Mouse (Mus musculus): ENCODE data around the gene Arsj. TPM values are rescaled to one million over a fixed set of nuclear protein-coding genes. Genes with fewer than 3 reads are reported as not detected.

Gene Arsj
- not detected in 2 replicates for total RNA-seq (2014; fragmentation: Nextera tagmentation)
- total RNA-seq (2017) = not detected in 2 replicates

DNA sequence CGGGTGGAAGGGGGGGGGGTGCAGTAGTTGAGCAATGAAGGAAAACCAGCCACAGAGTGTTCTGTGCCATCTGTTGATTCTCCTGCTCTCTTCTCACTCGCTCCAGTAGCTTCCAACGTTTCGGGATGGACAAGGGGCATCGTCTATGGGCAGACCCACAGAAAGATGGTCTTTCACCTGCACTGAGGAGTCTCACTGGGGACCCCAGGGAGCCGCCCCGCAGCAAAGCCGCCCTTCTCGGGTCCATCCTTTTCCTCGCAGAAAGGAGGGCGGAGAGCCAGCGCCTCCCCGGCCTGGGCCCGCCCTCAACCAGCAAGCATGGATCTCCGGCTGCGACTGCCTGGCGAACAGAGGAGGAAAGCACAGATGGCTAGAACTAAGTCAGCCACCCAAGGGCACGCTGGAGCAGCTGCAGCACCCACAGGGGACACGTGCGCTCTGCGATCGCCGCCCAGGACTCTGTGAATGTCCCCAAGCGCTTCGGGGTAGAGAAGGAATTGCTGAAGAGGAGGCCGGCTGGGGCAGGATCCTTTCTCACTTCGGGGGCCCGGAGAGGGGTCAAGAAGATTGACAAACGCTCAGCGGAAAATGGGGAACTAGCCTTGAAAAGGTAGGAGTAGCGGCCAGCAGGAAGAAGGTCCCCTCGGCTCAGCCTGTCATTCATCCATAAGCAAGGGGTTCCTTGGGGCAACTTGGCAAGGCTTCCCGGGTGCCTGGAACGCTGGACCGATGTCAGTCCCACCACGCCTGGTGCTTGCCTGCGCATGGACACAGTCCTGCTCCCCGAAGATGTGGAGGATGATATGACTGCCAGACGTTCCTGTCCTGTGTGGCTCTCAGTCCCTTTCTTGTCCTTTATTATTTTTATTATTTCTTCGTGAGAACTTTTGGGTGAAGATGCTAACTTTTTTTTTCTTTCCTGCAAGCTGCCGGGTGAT lies at the start of gene Arsj:
Gene Arsj, plus strand, starts transcription at position 117 of the 938 bp plus-strand sequence.
- no peak for ATAC-seq (replicated peaks; ENCODE audit: low FRiP score, low TSS enrichment, poor library complexity, severe bottlenecking)

DNA sequence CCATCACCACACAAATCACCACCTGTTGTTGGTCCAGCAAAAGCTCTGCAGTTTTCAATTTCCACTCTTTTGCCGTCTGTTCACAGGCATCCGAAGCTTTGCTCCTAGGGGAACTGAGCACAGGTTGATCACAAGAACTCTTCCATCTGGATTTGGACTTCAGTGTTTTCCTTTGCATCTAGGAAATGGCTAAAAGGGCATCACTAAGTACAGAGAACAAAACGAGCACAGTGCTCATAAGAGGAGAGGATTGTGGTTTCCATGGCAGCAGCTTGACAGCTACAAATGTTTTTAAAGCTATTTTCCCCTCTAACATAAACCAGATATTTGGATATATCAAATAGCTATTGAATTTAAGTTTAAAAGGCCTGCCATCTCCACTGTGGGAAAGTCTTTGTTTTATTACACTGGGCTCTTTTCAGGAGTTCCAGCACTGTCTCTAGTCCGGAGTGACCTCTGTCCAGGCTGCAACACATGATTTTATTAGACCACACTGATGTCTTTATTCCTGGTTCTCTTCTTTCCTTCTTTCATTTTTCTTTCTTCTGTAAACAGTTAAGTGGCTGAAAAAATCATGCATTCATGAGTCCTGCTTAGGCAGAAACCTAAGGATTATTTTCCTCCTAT lies 38.5 kb upstream of the Arsj start:
- no peak for ATAC-seq (replicated peaks; ENCODE audit: low FRiP score, low TSS enrichment, poor library complexity, severe bottlenecking)

DNA sequence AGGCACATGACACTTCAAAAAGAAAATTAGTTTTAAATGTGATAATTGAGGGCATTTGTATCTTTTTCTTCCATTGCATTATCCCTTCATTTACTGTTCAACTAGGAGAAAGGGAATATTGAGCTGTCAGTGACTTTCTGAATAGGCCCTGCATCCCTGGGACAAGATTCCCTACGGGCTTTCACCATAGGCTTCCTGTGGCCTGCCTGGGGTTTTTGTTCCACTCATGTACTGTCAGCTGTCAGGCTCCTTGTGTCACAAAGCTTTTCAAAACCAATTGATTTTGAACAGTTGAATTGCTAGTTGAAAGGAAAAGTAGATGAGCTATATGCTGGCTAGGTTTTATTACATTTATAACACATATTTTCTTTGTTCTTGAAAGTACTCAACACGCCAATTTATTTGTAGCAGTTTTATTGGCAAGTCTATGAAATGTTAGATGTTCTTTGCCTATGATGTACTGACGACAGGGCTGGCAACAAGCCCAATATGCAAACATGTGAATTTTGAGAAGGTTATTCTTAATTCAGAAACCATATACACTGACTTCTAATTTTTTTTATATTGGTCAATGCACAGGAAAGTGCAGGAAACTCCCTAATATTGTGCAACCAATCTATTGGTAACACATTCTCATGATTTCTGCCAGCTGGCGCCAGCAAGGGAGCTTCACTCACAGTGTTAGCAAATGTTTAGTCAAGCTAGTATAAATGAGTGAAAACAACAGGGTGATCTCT lies 37.4 kb upstream of the Arsj start:
- ATAC-seq (replicated peaks; ENCODE audit: low FRiP score, low TSS enrichment, poor library complexity, severe bottlenecking) = no peak

DNA sequence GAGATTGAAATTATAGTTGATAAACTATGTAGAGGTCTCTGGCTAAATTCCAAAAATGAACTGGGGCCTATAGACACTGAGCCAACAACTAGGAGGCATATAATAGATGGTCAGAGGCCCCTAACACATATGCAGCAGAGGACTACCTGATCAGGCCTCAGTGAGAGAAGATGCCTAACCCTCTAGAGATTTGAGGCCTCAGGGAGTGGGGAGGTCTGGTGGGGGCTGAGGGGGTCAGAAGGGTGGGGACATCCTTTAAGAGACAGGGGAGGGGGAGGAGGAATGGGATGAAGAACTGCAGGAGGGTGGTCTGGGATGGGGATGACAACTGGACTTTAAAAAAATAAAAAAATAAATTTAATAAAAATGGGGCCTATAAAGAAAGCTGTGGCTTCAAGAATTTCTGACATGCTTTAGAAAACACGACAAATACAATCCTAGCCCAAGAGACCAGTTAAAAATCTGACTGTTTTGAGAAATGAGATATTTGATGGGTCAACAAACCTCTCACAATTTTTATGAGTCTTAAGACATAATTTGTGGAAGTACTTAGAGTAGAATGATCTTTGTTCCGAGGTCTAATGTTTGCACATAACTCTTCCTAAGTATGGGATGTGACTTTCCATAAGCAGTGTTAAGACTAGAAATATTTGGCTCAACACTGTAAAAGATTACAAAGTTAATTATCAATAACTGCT lies 36.7 kb upstream of the Arsj start:
- no peak for ATAC-seq (replicated peaks; ENCODE audit: low FRiP score, low TSS enrichment, poor library complexity, severe bottlenecking)

DNA sequence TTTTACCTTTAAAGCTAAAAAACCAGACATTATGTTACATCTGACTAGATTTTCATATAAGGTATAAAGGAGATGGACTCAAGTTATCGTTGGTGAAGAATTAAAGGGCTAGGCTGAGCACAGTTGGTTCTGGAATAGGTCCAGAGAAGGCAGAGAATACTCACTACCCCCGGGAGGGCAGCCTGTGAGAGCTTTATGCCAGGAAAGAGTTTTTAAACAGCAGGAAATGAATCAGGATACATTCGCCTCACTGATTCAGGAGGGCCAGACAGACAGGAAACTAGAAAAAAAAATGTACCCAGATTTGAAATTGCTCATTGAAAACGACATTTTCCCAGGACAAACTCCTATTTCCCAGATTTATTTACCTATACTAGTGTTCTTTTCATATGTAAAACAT lies 28.2 kb upstream of the Arsj start:
- ATAC-seq (replicated peaks; ENCODE audit: low FRiP score, low TSS enrichment, poor library complexity, severe bottlenecking) = no peak

DNA sequence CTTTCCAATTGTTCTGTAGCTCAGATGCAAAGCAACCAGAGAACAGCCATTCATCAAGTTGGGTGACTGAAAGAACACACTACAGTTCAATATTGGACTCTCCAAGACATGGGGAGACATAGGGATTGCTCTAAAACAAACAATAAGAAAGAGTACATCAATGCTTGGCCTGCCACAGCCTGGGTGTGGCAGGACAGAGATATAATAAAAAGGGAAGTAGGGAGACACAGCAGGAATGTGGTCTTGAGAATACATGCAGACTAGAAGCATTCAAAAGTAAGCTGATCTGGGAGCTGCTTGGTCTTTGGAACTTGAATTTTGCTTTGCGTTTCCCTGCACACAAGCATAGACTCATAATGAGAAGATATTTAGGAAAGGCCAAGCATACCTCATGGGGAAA lies 18.7 kb upstream of the Arsj start:
- no peak for ATAC-seq (replicated peaks; ENCODE audit: low FRiP score, low TSS enrichment, poor library complexity, severe bottlenecking)

DNA sequence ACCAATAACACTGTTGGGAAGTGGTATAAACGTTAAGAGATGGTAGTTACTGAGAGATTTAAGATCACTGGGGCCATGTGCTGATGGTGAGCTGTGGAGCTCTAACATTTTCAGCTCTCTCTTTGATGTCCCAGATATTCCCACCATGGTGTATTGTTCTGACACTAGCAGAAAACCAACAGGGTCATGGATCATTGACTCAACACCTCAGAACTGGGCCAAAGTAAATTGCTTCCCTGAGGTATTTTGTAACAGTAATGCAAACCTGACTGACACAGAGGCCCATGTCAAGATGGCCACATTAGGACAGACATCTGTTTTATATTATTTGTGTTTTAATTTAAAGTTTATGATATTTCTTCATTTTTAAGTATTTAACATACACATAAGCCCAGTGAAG lies 3.7 kb upstream of the Arsj start:
- ATAC-seq (replicated peaks; ENCODE audit: low FRiP score, low TSS enrichment, poor library complexity, severe bottlenecking) = no peak

DNA sequence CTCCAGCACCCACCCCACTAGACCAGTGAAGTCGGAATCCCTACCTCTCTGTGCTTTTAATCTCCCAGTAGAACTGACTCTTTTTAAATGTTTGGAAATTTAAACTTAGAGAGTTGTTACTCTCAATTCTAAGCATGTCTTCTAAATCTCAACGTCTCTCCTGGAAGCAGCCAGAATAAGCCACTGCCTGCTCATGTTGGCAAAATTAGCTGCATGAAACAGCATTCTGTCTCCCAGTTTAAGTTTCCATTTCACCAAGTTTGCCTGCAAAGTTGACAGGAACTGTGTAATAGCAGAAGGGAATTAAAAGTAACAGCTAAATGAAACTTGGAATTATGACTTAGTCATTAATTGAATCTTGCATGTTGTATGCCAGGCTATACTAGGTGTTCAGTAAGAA lies 1.1 kb upstream of the Arsj start:
- no peak for ATAC-seq (replicated peaks; ENCODE audit: low FRiP score, low TSS enrichment, poor library complexity, severe bottlenecking)

DNA sequence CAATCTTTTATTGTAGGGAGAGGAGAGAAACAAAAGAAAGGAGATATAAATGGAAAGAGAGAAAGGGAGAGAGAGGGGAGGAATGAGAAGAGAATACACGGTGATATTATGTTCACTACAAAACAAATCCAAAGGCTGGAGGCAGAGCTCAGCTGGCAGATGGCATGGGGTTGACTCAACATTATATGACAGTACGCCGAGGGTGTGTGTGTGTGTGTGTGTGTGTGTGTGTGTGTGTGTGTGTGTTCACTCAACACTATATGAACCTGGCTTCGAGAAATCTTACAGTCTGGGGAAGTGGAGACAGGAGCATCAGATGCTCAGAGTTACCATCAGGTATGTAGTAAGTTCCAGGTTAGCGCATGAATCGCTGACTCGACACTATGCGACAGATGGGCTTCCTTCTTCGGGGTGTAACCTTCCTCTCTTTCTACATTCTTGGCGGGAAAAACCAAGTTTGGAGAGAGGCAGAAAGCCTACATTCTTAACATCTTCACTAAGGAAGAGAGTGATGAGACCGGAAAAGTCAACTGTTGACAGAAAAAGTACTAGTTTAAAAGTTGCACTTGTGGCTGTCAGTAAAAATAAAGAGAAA lies 456 bp upstream of the Arsj start:
- ATAC-seq (replicated peaks; ENCODE audit: low FRiP score, low TSS enrichment, poor library complexity, severe bottlenecking) = no peak

DNA sequence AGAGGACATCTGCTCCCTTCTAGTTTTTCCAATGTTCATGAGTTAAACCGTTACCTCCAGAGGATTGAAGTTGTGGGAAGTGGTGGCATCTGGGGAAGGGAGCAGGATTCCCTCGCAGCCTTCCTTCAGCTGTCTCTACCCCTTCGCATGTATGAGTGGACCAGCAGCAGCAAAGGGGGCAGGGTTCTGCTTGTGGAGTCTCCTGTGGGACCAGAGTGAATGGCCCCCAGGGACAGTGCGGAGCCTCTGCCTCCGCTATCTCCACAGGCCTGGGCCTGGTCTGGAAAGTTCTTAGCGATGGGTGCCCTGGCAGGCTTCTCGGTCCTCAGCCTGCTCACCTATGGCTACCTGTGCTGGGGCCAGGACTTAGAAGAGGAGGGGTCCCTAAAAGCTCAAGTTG lies 1.1 kb downstream of the Arsj start:
- no peak for ATAC-seq (replicated peaks; ENCODE audit: low FRiP score, low TSS enrichment, poor library complexity, severe bottlenecking)

DNA sequence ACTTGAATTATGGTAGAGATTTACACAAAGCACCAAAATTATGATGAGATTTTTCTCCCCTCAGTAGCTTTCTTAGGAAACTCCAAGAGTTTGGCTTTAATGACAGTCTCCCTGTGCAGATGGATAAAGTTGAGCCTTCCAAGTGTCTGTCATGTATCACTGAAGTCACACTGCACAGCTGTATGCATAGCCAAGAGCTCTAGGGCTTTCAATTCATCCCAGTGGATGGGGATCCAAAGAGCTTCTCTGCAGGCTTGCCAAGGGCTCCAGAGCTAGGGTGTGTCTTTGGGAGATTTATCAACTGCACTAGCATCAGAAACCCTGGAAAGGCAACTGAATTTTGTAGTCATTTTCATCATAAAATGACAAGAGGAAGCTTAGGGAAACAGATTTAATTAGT lies 7.1 kb downstream of the Arsj start:
- no peak for ATAC-seq (replicated peaks; ENCODE audit: low FRiP score, low TSS enrichment, poor library complexity, severe bottlenecking)

DNA sequence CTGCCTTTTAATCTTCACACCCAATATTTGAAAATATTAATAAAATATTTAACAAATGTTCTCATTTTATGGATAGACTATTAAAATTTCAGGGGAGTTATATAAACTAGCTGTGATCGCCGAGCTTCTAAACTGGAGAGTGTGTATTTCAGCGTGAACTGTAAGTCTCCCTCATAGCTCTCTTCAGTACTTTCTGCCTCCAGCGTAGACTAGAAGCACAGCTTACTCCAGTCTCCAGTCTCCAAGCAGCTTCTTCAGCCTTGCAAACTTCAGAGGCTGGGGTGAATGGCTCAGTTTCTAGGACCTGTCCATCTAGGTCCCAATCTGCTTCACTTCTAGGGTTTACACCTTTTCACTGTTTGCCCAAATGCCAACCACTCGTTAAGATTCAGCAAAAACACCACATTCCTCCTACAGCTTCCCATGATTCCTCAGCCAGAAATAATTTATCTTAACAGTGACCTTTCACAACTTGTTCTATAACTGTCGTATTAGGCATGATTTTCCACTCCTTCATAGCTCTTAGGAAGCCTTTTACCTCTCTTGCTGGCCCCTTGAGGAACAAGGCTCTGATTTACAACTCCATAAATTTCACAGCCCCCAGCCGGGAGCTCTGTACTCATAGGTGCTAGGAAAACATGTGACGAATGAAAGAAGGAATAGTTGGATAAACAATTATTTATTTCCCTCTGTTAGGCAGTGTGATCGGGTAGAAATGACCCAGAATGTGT lies 9.5 kb downstream of the Arsj start:
- no peak for ATAC-seq (replicated peaks; ENCODE audit: low FRiP score, low TSS enrichment, poor library complexity, severe bottlenecking)

DNA sequence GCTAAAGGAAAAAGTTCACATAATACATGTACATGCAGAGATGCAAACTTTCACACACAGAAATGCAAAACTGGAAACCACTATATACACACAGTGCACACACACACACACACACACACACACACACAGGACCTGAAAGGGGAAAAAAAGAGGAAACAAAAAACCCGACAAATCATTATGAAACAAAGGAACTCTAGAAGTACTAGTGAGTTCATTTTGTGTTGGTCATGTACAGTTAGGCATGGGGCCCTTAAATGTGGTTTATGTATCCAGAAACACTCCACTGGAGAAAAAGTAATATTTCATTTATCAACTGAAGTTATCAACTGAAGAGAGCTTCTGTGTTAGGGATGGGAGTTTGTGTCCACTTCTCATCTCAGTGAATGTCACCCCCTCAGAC lies 10.2 kb downstream of the Arsj start:
- ATAC-seq (replicated peaks; ENCODE audit: low FRiP score, low TSS enrichment, poor library complexity, severe bottlenecking) = no peak

DNA sequence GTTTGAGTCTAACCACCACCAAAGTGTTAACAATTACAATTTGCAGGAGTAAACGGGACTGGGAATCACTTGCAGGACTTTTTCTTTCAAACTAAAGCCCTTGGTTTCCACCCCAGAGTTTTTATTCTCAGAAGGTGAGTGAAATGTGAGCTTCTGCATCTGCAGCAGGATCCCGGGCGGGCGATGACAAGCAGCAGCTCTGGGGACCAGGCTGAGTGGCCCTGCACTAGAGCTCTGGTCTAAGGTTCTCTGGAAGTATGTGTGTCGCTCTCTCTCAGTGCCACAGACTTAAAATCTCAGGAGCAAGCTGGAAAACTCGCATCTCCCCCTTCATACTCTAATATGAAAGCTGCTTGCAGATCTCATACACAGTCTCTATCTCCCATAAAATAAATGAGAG lies 15.8 kb downstream of the Arsj start:
- no peak for ATAC-seq (replicated peaks; ENCODE audit: low FRiP score, low TSS enrichment, poor library complexity, severe bottlenecking)

DNA sequence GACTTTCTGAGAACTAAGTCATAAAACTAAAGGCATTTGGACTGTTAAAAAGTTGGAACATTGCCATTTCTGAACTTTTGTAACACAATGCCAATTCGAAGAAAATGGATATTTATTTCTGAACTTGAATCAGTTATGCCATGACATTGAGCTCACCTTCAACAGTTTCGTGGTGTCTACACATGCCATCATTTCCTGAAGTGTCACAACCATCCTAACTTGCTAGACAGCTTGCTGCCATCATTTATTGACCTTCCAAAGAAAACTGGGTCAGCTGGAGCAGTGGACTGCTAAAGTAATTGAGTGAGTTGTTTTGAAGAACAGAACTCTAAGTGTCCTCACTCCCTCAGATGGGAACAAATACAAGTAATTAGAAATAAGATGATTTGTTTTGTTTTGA lies 16.2 kb downstream of the Arsj start:
- no peak for ATAC-seq (replicated peaks; ENCODE audit: low FRiP score, low TSS enrichment, poor library complexity, severe bottlenecking)

DNA sequence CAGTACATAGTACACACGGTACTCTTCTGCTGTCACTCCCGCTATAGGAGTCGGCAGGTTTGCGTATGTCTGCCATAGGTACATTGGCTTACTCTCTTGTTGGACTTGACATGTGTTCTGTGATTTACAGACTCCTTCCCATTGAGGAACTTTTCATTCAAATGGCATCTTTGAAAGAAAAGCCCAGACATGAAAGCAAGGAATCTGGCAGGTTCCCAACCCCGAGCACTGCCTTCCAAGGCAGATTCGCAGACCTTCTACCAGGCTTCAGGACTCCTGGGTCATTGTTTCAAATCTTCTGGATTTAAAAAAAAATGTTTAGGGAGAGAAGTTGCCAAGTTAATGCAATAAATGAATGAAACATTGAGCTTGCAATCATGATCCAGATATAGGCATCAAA lies 19.8 kb downstream of the Arsj start:
- ATAC-seq (replicated peaks; ENCODE audit: low FRiP score, low TSS enrichment, poor library complexity, severe bottlenecking) = no peak

DNA sequence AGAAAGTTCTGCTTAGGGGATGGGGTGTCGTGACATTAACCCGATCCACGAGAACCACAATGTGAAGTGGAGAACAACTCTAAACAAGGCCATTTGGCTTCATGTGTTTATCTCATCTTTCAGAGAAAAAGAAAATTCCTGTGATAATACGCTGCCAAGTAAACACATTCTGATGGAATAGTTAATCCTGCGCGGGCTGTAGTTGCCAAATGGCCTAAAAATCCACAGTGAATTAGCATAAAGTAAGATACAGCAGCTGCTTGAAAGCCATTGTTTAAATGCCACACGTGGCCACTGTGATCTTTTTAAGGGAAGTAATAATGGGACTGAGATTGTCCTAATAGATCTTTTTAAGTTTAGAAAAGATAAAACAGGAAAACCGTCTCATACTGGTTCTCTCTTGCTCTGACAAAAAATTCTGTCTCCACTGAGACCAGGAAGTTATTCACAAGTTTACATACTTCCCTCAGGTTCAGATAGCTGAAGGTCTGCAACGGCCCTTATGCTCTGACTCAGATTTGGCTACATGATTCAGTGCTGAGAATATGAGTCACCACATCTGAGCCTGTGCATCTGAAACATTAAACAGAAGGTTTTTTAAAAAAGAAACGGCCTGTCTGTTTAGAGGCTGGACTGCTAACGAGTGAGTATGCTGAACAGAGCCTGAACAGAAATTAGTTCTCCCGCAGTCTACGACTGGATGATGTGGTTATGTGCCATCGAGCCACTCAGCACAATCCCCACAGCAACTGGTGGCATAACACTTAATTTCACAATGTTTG lies 21.4 kb downstream of the Arsj start:
- ATAC-seq (replicated peaks; ENCODE audit: low FRiP score, low TSS enrichment, poor library complexity, severe bottlenecking) = no peak

DNA sequence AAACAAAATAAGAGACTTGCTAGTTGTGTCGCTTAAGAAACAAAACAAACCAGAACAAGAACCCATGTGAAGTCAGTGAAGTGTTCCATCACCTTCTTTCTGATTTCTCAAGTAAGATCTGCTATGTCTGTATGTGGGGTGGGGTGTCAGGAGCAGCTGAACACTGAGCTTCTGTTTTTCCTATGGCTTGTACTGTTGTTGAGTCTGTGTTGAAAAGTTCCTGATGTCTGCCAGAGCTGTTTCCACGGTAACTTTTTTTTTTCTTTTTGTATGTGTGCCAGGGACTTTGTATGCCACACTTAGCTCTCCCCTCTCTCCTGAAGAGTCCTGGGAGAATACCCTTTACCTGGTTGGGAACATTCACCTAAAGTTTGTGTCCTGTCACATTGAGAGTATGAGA lies 34.0 kb downstream of the Arsj start:
- no peak for ATAC-seq (replicated peaks; ENCODE audit: low FRiP score, low TSS enrichment, poor library complexity, severe bottlenecking)

Data from megakaryocyte-erythroid progenitor cell, adult 5-6 weeks (primary cell).